Mouse (Mus musculus): ENCODE measurements around the gene Ncapg. TPM values are rescaled to one million over a fixed set of nuclear protein-coding genes. Genes with fewer than 3 reads are reported as not detected.
"Not testable (repeated sequence)": the region's sequence is repeated elsewhere in the genome, so short reads cannot be mapped to it uniquely, and the experiment has no call there.

The Ncapg gene
- total RNA-seq (2022), result 1 to 10 TPM in 2 of 4 experiments, under 1 TPM in 2; 0.46 to 1.7 (median 1.1) TPM

DNA sequence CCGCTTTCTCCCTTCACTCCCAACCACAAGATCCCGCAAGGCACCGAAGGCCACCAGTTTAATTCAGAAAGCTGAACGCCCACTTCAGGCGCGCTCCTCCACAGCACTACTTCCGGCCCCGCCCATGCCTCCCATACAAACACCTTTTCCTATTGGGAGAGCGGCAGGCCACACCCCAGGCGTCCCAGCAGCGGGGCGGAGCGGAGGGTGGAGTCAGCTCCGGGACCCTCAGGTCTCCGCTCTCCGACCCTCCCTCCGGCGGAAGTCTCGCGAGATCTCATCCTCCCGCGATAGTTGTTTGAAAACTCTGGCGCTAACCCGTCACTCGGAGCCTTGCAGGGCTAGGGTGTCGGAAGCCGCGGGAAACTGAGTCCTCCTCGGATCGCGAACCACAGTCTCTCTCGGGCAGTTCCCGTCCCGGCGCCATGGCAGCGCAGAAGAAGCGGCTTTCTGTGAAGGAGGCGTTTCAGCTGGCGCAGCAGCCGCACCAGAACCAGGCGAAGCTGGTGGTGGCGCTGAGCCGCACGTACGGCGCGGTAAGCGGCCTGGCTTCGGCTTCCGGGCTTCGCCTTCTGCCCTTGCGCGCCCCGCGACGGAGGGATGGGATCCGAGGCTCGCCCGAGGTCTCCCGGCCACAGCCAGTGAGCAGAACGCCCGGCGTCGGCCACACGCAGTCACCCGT lies at the start of gene Ncapg:
TSS of gene Ncapg (plus strand) at position 322 of the 682 bp plus-strand sequence.
- DNase-seq, result peak; percentile 98

DNA sequence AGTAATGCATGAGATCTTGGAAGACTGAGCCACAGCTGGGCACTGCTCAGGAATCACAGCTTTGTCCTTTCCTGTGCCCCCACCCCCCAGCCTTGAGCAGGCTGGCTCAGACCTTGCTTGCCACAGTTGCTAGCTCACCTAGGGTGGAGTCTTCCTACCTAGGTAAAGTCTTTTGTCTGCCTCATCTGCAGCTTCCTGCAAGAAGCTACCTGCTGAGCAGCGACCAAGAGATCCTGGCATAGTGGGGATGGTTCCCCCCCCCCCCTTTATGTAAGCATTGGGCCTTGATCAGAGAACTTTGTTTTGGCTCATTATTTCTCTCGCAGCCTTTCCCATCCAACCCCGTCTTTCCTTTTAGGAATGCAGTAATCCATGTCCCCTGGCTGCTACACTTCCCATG lies 48.2 kb upstream of the Ncapg start:
- no peak for DNase-seq

DNA sequence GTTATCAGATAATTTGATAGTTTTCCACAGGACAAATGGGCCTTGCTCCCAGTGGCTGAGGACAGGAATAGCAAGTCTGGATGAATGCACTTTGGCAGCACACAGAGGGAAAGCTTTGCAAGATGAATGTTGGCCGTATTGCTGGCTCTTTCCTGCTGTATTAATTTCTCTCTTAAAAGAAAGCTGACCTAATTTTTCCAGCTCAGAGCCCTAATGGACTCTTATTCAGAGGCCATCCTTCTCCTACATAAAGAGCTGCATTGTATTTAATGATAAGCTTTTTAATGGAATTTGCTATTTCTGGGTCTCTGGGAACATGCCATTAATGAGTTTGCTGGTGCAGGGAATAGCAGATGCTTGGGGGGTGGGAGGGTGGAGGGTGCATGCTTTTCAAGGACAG lies 41.9 kb upstream of the Ncapg start:
- DNase-seq, result no peak

DNA sequence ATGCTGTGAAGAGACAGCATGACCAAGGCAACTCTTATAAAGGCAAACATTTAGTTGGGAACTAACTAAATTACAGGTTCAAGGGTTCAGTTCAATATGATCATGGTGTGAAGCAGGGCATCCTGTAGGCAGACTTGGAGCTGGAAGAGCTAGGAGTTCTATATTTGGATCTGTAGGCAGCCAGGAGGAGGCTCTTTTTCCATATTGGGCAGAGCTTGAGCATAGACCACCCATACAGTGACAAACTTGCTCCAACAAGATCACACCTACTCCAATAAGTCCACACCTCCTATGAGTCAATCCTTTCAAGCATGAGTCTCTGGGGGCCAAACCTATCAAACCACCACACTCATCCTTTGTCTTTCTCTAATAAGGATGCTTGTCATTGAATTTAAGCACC lies 40.2 kb upstream of the Ncapg start:
- DNase-seq, result no peak

DNA sequence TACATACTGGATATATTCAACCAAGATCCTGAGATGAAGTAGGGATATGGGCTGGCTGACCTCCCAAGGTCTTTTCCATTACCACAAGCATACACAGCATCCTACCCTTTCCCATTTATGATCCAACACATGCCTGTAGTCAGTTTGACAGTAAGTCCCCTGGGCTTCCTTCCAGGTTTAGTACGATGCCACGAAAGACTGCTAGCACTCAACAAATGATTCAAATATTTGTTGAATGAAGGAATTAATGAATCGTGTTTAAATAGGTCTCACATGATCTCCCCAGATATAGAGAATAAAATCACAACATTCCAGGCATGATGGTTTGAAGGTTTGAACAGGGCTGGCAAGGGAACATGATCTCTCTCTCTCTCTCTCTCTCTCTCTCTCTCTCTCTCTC lies 31.3 kb upstream of the Ncapg start:
- no peak for DNase-seq

DNA sequence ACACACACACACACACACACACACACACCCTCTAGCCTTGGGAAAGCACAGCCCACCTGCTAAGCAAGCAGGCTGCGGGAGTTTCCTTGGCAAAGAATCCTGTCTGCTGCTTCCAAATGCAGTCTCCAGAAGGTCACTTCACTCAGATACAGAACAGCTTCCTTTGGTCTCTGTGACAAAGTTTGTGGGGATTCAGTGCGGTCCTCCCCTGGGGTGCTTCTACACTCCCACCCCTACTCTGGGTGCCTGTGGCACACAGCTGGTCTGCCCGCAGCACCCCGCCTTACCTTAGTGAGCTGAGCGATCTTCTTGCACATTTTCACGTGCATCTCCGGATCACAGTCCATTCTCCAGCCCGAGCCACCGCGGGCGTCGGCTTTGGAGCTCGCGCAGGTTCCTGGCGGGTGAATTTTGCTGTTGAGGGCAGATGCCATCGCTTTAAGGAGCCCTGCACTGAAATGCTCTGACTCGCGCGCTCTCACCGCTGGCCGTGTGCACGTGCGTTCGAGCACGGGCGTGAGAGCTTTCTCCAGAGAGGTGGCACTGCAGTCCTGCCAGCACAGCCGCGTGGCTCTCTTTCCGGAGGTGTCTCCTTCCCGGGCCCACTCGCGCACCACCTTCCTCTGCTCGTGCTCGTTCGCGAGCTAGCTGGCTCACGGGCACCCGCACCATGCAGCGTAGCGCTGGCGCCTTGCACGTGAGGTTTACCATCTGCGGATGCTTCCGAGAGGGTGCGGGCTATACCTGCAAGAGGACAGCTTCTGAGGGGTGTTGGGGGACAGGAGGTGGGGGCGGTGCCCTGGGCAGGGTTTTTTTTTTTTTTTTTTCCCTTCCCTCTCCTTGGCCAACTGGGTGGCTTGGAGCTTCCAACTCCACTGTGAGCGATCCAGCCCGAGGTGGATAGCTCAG lies 30.7 kb upstream of the Ncapg start, which contains the start of gene Fam184b:
TSS of gene Fam184b (minus strand) at position 809 of the 909 bp plus-strand sequence.
- DNase-seq, result peak; percentile 11

DNA sequence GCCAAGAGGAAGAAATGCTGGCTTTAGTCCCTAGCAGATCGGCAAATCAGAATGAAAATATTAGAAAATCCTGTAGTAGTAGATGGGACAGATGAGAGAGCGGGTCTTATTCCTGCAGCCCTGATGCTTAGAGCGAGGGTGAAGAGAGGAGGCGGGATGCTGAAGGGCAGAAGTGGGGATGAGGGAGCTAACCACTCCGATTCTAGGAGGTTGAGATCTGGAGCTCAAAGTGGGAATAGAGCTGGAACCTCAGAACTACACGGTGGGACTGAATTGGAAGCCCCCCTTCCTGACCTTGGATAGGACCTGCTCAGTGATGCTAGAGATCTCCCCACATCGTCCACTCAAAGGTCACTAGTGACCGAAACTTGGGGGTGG lies 30.0 kb upstream of the Ncapg start:
- no peak for DNase-seq

DNA sequence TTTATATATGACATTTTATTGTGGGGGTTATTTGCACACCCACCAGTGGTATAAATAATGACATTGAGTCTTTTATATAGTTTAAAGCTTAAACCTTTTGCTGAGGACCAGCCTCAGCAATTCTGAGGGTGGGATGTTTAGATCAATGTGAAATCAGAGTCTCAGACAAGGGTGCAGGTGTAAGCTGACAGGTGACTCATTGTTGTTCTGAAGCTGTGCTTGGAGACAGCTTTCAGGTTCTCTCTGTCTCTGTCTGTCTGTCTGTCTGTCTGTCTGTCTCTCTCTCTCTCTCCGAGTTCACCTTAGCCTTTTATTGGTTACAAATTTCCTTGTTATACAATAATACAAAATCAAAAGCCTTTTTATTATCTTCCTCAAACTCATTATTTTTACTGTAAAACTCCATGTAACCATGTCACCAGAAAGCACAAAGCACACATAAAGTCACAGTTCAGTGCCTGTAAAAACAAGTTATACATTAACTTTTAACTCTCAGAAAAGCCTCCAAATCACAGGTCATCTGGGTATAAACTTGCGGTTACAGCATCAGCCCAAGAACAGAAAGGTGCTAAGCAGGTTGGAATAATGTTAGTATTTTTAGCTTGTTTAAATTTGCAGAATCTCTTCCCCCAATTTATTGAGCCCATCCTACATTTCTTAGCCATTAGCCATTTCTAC lies 18.6 kb upstream of the Ncapg start:
- no peak for DNase-seq

DNA sequence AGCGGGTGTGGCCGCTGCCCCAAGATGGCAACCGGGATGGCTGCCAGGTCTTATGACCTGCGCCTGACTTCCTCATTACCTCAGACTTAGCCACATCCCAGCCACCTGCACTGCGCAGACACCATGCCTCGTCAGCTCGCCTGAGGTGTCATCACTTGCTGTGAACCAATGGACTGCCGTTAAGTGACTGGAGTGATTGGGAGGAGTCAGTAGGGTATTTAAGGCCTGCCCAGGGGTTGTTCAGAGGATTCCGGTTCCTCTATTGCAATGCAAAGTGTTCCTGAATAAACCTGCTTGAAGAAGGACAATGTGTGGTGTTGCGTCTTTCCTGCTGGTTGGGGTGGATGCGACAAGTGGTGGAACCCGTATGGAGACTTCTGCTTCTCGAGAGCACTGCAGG lies 11.3 kb upstream of the Ncapg start:
- DNase-seq, result not testable (repeated sequence)

DNA sequence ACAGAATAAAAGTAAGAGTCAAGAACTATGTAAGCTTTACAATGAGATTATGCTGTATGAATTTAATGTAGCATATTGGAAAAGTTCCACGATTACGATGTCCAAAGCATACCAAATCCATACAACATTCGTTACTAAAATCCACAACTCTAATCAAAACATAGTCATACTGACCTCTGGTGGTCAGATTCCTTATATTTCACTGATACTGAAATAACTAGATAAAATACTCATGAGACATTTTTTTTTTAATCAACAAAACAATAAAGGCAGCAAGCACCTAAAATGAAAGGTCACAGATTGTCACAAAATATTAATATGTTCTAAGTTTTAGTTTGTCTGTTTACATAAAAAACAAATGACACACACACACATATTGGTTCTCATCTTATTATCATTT lies 1.4 kb upstream of the Ncapg start:
- no peak for DNase-seq

DNA sequence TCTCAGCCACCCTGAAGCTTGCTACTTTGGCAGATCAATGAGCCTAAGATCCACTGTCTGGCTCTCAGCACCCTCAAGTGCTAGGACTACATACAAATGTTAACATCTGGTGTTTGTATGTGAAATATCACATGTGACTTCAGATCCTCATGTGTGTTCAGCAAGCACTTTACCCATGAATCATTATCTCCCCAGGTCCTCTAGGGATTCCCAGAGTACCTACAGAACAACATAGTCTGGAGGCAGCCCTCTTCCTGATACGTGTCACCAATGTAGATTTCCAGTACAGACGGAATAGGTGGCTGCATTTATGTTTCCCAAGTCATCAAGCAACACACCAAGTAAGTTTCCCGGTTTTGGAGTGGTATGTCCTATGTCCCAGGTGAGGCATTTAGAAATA lies 888 bp upstream of the Ncapg start:
- no peak for DNase-seq

DNA sequence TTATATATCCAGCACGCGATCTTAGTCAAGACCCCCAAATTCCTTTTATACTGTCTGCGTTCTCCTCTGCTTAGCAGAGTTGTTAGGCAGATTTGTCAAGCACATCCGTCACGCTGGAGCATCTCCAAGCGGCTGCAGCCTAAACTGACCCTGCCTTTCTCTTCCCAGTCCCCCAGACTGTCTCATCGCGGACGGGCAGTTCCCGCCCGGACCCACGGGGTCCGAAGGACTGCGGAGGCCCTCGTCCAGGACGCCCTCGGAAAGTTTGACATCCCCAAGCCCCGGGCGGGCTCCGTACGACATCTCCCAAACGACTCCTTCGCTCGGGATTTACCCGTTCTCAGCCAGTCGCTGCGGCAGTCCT lies 503 bp upstream of the Ncapg start:
- DNase-seq, result no peak

DNA sequence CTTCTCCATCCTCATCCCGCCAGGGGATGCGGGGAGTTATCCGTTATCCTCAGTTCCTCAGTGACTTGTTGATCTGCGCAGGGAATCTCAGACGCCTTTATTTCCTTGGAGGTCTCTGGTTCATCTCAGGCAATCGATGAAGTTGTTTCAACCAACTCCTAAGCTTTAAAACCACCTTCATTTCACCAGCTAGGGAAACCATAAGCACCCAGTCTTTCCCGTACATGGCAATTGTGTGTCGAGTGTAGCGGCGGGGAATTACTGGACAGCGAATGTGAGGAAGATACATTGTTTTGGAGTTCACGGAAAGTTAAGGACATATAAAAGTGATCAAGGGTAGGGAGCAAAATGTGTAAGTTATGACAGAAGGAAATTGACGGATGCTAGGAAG lies 556 bp downstream of the Ncapg start:
- no peak for DNase-seq

DNA sequence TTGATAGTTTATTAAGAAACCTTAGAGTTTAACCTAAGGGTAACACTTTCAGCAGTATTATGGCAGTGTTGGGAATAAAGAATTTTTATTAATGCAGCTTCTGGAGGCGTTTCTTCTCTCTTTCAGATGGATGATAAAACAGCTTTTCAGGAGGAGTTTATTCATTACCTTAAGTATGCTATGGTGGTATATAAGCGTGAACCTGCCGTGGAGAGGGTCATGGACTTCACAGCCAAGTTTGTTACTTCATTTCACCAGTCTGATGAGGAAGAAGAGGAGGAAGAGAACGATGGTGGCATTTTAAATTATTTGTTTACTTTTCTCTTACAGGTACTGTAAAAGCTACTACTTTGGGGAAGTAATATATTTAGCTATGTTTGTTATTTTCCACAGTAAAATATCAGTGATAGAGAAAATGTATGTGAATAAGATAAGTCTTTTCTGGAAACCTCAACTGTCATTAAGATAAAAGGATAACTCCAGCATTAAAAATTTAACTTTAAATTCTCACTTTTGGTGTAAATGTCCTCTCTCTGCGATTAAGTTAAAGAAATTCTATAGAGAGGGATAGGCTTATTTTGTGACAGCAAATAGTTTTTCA lies 1.3 kb downstream of the Ncapg start:
- DNase-seq, result no peak

DNA sequence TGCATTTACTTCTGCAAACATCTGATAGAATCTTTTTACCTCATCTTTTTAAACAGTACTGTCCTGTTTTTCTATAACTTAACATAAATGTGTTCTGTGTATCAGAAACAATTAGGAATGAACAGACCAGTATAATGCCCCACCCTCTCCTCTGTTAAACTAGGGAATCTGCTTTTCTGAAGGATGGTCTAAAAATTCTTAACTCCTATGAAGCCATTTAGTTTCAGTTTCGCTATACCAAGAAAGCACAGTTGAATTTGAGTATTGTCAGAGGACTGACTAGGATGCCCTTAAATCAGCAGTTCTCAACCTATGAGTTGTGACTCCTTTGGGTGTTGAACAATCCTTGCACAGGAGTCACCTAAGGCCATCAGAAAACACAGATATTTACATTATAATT lies 5.3 kb downstream of the Ncapg start:
- no peak for DNase-seq

DNA sequence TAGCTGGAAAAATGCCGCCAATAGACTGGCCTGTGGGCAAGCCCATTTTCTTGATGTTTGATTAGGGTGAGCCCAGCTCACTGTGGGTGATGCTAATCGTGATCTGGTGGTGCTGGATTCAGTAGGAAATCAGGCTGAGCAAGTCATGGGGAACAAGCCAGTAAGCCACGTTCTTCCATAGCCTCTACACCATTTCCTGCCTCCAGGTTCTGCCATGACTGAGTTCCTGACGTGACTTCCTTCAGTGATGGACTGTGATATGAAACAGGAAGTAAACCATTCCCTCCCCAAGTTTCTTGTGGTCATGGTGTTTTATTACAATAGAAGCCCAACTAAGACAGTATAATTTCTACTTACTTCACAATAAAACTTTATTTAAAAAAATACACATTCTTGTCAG lies 7.9 kb downstream of the Ncapg start:
- DNase-seq, result no peak

DNA sequence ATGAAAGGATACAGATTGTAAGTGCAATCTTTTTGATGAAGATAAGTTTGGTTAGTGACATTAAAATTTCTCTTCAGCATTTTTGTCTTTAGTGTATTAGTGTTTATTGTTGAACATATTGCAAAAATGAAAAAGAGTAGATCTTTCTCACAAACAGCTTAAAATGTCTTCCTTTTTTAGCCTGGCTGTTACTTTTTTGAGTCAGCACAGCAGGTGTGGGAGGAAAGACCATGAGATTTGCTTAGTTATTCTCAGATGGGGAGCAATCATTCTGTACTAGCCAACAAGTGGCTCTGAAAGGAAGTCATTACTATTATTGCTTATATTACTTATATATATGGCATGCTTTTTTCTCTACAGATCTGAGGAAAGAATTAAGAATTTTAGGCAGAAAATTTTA lies 10.2 kb downstream of the Ncapg start:
- no peak for DNase-seq

DNA sequence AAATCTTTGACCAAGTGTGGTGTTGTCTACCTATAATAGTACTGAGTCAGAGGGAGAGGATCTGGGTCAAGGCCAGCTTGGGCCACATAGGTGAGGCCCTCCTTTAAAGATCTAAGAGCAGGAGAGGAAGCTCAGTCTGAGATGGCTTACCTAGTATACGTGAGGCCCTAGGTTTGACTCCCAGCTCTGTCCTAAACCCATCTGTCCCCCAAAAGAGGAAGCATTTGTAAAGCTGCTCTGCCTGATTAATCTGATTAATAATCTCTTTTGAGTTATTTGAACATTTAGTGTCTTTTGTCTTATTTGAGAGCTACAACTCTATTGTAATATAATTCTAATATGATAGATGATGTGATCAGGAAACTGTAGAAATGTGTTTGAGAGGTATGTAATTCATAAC lies 13.7 kb downstream of the Ncapg start:
- no peak for DNase-seq

DNA sequence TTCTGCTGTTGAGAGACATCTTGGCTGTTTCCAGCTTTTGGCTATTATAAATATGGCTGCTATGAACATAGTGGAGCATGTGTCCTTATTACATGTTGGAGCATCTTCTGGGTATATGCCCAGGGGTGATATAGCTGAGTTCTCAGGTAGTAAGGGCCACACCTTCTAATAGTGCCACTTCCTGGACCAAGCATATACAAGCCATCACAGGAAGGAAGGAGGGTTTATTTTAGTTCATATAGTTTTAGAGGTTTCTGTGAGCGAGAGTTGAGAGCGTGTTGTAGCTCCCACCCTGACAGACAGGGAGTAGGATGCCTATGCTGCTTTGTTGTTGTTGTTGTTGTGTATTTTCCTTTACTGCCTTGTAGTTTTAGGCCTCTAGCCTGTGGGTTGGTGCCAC lies 15.5 kb downstream of the Ncapg start:
- no peak for DNase-seq

DNA sequence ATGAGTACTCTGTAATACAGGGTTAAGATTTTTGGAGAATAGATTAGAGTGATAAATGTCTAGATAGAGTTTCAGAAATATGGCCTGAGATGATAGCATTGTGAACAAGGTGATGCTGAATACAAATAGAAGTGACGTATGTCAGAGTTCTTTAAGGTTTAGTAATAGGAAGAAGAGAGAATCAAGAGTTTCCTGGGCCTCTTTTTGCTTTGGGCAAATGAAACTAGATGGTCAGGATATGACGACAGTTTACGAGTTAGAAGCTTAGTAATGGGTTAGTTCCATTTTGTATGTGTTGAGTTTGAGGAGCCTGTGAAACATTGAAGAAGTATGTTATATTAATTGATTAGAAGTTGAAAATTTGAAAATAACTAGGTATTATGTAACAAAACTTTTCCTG lies 16.5 kb downstream of the Ncapg start:
- DNase-seq, result no peak

DNA sequence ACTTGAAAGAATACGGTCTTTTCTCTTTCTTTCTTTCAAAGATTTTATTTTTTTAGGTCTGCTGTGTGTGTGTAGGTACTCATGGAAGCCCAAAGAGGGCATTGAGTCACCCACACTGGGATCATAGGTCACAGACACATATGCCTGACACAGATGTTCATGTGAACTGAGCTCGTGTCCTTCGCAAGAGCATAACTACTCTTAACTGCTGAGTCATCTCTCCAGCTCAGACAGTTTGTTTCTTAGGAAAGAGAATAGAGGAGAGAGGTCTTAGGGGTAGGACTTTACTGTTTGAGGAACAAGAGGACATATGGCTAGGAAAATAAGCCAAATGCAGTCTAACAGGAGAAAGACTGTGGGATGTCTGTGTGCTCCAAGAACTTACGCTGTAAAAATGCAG lies 19.4 kb downstream of the Ncapg start:
- DNase-seq, result no peak

DNA sequence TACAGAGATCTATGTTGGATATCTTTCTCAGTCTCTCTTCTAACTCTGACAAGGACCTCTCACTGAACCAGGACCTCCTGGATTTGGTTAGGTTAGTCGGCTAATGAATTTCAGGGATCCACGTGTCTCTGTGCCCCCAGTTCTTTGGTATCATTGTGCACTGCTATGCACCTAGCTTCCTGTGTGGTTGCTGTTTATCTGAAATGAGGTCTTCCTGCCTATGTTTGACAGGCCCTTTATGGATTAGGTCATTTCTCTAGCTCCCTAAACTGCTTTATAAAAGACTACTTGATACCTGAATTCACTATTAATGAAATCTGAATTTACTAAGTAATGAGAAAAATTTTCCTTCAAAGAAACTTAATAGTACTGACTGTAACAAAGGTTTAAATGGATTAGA lies 21.1 kb downstream of the Ncapg start:
- no peak for DNase-seq

DNA sequence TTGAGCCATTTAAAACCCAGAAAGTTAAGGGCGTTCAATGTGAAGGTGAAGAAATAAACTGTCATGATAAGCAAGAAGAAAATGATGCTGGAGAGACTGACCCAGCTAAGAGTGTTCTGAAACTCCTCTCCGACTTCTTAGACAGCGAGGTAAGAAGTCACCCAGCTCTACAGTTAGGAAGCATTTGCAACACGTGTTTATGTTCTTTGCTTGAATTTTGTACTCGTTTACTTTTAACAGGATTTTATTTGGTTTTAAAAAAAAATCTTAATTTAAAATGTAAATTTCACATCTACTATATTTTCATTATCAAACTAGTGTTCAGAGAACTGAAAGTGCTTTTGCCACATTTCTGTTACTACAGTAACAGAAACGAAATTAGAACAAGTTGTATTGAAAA lies 22.0 kb downstream of the Ncapg start:
- DNase-seq, result no peak
